Mouse (Mus musculus) 3134 (cell line): ENCODE measurements around the gene Card19.

ENCODE experiments used
- DNase-seq: peaks from one replicate; pipeline ENCODE4 v3.0.0-alpha.2; 2011; ENCODE audit warnings: low spot score; ENCODE audit not compliant: insufficient read length; ENCODE audit errors: extremely low read depth

Gene Card19

DNA sequence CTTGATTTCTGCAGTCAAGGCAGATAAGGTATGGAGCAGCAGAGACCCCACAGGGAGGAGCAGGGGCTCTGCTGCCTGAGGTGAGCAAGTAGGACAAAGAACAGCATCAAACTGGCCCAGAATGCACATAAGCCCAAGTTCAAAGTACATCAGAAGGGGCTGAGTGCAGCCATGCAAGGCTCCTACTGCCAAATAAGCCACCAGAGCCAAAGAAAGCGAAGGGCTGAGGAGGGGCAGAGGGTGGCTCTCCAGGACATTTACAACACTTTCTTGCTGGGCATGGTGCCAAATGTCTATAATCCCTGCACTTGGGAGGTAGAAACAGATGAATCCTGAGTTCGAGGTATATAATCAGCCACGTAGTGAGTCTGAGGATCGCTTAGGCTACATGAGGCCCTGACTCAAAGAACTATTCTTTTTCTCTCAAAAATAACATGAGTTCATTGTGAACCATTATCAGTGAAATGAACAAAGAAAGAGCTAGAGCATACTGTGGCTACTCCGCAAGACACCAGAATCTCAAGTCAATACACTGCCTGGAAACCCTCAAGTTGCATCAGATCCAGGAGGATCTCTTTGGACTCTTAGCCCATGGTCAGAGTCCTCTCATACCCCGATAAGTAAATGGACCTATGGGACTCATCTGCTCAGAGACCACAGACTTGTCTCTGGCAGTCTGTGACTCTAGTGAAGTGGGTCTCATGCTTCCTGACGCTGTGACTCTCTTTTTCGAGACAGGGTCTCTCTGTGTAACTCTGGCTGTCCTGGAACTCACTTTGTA is 18.1 kb upstream of the Card19 start:
- DNase-seq = no peak

- no peak for DNase-seq
Measured at GRCm38 (mm10) chr13:49225633-49226032, 9.8 kb upstream of the Card19 start.

GRCm38 (mm10) chr13:49225159-49225558 is 9.3 kb upstream of the Card19 start:
- DNase-seq = no peak

DNA sequence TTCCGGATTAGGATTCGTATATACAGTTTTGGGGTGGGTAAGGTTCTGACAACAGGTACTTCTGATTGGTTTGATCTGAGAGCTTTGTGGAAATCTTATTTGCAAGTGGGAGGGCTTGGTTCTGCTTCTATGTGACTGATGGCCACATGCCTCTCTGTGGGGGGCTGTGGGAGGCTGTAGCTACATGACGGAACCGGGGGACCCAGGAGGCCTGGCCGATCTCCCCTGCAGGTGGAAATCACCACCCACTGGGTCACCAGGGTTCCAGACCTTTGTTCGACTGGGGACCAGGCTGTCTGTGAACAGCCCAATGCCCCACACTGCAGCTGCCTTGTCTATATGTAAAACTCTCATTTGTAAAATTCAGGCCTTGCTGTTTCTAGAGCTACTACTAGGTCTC is 8.9 kb upstream of the Card19 start:
- no peak for DNase-seq

GRCm38 (mm10) chr13:49224314-49224713 is 8.5 kb upstream of the Card19 start:
- no peak for DNase-seq

DNA sequence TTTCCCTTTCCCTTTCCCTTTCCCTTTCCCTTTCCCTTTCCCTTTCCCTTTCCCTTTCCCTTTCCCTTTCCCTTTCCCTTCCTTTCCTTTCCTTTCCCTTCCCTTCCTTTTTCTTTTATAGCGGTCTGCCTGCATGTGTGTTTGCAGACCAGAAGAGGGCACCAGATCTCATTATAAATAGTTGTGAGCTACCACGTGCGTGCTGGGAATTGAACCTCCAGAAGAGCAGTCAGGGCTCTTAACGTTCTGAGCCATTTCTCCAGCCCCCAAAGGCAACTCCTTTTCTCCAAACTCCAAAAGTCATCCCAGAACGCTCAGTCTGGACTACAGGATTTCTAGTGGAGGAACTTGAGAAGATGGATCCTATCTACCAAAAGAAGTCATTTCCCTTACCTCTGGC is 5.1 kb upstream of the Card19 start:
- no peak for DNase-seq

DNA sequence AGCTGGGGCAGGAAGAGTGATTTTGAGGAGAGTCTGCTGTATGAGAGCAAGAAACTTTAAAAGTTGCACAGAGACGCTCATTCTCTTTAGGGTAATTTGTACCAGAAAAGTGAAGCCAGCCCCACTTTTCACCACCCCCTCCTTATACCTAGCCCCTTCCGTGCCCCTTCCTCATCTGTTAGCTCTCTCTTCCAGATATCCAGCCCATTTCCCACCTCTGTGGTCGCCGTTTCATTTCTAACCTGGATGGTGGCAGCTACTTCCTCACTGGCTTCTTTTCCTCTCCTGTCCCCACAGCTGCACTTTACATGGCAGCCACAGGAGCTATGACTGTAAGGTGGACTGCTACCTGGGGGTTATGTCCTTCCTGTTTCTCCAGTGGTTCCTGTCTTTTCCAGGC is 3.5 kb upstream of the Card19 start:
- DNase-seq = no peak

DNA sequence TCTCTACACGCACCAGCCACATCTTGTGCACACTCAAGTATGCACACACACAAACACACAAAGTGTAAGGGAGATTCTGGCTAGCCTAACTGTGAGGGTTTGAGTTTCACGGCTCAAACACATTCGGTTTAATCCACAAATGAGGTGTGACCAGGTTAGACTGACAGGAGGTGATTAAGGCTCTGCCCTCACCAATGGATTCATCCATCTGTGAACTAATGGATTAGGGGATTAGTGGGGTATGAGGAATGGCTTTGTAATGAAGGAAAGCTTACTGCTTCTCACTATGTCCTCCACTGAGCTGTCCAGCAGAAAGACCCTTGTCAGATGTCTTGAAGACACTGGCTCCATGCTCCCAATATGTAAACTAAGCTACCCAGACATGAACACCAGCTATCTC is 2.8 kb upstream of the Card19 start:
- no peak for DNase-seq

DNA sequence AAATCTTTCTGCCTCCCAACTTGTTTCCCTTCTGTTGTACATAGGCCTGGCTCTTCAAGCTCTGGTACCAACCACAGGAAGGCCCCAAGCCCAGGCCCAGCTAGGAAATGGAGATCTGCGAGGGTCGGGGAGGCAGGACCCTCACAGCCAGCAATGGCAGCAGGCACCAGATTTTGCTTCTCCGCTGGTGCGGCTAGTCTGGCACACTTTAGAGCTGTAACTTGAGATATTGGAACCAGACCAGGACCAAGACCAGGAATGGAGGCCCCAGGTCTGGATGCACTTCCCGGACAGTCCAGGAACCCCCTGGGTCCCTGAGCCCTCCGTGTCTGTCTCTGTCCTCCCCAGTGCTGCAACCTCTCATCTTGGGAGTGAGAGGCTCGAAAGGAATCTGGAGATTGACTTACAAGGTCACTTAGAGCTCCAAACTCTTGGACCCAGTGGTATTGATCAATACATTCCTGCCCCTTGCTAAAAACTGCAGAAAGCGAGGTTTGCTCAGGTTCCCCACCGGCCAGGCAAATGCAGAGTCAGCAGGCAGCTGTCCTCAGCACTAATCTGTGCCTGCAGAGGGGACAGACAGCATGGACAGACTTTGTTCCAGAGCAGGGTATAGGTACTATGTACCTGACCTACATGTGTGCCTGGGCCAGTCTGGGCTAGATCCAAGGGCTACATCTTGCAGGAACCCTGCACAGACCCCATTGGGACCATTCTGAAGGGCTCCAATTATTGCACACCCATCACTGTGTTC is 1.1 kb upstream of the Card19 start:
- DNase-seq = peak; percentile 39

DNA sequence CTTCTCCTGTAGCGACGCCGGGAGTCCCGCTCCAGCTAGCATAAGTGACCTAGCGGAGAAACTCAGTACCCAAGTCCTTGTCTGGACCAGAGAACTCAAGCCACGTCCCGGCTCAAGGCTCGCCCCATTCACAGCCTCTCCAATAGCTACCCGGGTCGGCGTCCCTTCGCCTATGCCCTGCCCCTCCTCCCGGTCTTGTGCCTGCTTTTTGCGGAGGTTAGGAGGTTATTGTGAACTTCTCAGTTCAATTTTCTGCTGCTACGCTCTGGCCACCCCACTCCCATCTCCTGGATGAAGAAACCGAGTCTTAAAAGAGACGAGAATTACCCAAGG is 349 bp upstream of the Card19 start:
- DNase-seq = no peak

DNA sequence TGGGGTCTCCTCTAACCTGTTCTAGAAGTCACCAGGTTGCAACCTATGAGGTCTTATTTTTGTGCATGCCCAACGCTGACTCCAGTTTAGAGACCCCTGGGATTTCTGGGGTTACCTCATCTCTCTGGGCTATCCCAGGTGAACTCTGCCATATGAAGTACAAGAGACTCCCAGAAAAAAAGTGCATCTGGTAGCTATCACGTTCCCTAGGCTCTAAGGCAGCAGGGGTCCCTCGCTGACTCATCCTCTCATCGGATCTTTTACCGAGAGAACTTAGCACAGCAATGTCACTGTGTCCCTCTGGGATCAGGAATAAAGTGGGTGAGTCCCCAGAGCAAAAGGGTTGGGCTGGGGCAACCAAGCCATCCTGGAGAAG is 721 bp downstream of the Card19 start:
- no peak for DNase-seq

DNA sequence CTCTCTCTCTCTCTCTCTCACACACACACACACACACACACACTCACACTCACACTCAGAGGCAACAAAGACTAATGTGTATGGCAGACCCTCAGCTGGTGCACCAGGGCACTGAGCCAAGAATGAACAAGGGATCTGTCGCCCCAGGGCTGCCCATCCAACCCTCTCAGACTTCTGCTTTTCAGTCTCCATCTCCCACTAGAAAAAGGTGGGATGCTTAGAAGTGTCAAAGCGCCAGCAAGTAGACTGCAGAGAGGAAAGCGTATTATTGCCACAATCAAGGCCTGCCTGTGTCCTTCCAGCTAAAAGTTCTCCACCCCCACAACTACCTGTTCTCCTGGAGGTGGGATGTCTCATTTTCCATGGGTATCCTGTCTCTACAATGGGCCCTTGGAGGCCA is 1.4 kb downstream of the Card19 start:
- DNase-seq = no peak

DNA sequence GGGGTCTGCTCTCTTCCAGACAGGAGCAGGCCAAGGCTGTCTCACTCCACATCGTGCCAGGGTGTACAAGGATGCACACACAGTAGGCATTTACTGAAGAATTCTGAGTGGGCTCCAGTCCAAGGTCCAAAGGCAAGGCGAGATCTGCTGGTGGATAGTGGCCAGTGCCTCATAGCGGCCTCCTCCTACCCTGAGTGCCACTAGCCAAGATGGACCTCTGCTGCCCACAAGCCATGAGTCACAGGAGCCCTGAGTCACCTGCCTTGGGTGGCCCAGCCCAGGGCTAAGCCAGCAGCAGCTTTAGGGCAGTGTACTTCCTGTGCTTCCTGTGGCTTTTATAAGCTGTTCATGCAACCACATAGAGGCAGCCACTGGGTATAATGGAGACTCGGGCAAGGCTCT is 2.3 kb downstream of the Card19 start:
- DNase-seq = peak; percentile 92

GRCm38 (mm10) chr13:49212711-49213500 is 2.9 kb downstream of the Card19 start:
- no peak for DNase-seq

GRCm38 (mm10) chr13:49209306-49209705 is 6.5 kb downstream of the Card19 start:
- no peak for DNase-seq

DNA sequence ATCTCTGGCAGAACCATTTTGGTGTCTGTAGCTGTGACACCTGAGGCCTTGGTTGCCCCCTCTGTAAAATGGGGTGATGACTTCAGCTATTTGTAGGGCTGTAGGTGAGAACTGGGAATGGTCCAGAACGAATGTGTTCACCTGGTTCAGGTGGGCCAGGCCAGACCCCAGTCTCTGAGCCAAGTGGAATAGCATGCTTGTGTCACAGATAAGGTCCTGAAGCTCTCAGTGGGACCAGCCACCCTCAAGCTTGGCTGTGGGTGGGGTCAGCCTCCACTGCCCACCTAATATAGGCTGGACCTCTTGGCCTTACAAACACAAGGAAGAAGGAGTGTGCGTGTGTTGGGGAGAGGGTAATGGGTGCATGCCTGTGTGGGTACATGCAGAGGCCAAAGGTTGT is 9.5 kb downstream of the Card19 start:
- DNase-seq = no peak

DNA sequence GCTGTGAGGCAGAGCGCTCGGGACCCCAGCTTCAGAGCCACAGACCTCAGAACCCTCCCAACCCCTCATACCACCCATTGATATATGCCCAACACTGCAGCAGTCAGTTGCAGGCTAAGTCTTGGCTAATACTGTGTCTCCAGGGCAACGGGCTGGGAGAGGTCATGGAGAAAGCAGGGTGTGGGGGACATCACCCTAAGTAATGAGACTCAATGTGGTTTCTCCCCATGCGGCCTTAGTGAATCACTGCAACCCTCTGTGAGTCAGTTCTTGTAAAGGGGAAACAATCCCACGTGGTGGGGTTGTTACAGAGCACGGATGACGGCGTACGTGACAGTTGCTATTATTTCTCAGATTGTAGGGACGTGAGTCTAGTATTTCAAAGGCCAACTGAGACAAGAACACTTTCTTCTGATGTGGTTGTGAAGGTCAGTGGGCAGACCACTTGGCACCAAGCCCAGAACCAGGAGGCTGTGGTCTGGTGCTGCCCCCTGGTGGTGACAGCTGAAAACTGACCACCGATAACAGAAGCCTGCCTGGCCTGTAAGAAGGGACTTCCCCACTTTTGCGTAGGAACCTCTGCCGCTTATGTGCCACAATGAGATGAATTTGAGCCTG is 10.3 kb downstream of the Card19 start:
- peak; percentile 83 for DNase-seq

DNA sequence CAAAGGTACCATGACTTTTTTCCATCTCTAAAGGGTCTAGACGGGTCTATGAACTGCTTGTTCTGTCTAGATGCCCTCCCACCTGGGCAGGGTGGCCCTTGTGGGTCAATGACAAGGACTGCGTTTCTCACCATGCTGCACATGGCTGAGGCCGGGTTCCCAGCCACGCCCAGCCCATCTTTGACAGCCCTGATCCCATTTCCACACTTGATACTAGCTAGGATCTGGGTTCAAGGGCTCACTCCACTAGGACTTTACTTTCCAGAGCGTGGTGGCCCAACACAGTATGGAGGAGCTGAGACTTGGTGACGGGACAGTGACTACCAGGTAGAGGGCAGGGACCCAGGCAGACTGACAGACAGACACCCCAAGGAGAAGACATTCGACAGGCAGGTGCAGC is 13.3 kb downstream of the Card19 start:
- DNase-seq = no peak

GRCm38 (mm10) chr13:49200688-49201087 is 15.1 kb downstream of the Card19 start:
- DNase-seq = no peak

GRCm38 (mm10) chr13:49199891-49200290 is 15.9 kb downstream of the Card19 start:
- DNase-seq = no peak

DNA sequence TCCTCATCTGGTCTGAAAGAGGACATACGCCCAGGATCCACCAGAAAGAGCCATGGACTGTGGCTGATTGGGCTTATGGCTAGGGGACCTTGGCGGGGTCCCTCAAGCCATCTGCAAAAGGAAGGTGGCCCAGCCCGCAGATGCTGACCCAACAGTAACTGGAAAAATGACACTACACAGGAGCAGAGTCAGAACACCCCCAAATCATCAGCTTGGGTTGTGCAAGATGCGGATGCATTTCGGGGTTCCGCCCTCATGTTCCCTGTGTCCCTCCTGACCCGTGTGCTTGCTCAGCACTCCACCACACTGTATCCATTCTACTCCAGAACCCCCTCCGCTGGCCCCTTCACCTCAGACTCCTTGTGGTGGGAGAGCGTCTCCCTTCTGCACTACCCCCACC is 17.1 kb downstream of the Card19 start:
- no peak for DNase-seq
